Mouse (Mus musculus) MEL (cell line): ENCODE results near the gene Fos. TPM values are rescaled to one million over a fixed set of nuclear protein-coding genes. Genes with fewer than 3 reads are reported as not detected.

Experiments
- DNase-seq: peaks from one replicate; pipeline ENCODE4 v3.0.0; 2011; ENCODE audit warnings: low read depth, low spot score
- H3K27ac ChIP-seq: 2 replicates; pipeline ENCODE4 v1.5.1; 2012; ENCODE audit warnings: low read depth, mild to moderate bottlenecking, control low read depth, low read length, moderate library complexity; ENCODE audit not compliant: control insufficient read depth
- H3K27me3 ChIP-seq, 2 experiments: fragments of 150-350 bp in 1 of 2; sonication (generic) in 1 of 2; 2 replicates each; pipeline ENCODE4 v1.6.1; 2012; ENCODE audit warnings: low read length in 2 of 2, mild to moderate bottlenecking in 2 of 2, improper control_type of control experiment in 1 of 2, moderate library complexity in 1 of 2; ENCODE audit not compliant: insufficient read depth in 2 of 2, control insufficient read depth in 1 of 2
- H3K36me3 ChIP-seq, 2 experiments: 2 replicates each; pipeline ENCODE4 v1.6.1; 2012 to 2014; ENCODE audit warnings: low read length in 2 of 2, improper control_type of control experiment in 1 of 2, inconsistent platforms in 1 of 2, mild to moderate bottlenecking in 1 of 2; ENCODE audit not compliant: insufficient read depth in 2 of 2, control insufficient read depth in 1 of 2
- H3K4me1 ChIP-seq, 2 experiments: fragments of 150-350 bp in 1 of 2; sonication (generic) in 1 of 2; 2 replicates each; pipeline ENCODE4 v1.6.1; 2012; ENCODE audit warnings: low read length in 2 of 2, improper control_type of control experiment in 1 of 2, mild to moderate bottlenecking in 1 of 2; ENCODE audit not compliant: insufficient read depth in 2 of 2, control insufficient read depth in 1 of 2
- H3K4me3 ChIP-seq, 2 experiments: fragments of 150-350 bp in 1 of 2; sonication (generic) in 1 of 2; 2 replicates each; pipeline ENCODE4 v1.5.1; 2012; ENCODE audit warnings: low read depth in 2 of 2, low read length in 2 of 2, mild to moderate bottlenecking in 2 of 2, moderate library complexity in 2 of 2, control low read depth in 1 of 2, improper control_type of control experiment in 1 of 2; ENCODE audit not compliant: control insufficient read depth in 1 of 2, insufficient read depth in 1 of 2
- H3K79me2 ChIP-seq: 2 replicates; pipeline ENCODE4 v1.6.1; 2012; ENCODE audit warnings: mild to moderate bottlenecking, low read length, moderate library complexity; ENCODE audit not compliant: control insufficient read depth, poor library complexity, insufficient read depth
- H3K9ac ChIP-seq: 2 replicates; pipeline ENCODE4 v1.6.1; 2012; ENCODE audit warnings: low read depth, mild to moderate bottlenecking, control low read depth, low read length, moderate library complexity; ENCODE audit not compliant: control insufficient read depth, poor library complexity, severe bottlenecking
- H3K9me3 ChIP-seq: fragments of 150-350 bp; sonication (generic); replicated peaks from 2 replicates; pipeline ENCODE4 v1.6.1; 2012; ENCODE audit warnings: mild to moderate bottlenecking, low read length, improper control_type of control experiment, moderate library complexity; ENCODE audit not compliant: insufficient read depth
- BHLHE40 ChIP-seq: IDR thresholded peaks from 2 replicates; pipeline ENCODE4 v1.6.1; 2012; ENCODE audit warnings: low read depth, mild to moderate bottlenecking, inconsistent platforms, low read length, improper control_type of control experiment, borderline replicate concordance
- CHD1 ChIP-seq: IDR thresholded peaks from 2 replicates; pipeline ENCODE4 v1.6.1; 2012; ENCODE audit warnings: low read depth, mild to moderate bottlenecking, inconsistent platforms, low read length, improper control_type of control experiment
- ELF1 ChIP-seq: IDR thresholded peaks from 2 replicates; pipeline ENCODE4 v1.6.1; 2014; ENCODE audit warnings: low read depth, mild to moderate bottlenecking, inconsistent platforms, low read length, improper control_type of control experiment, moderate library complexity
- ETS1 ChIP-seq: IDR thresholded peaks from 2 replicates; pipeline ENCODE4 v1.6.1; 2012; ENCODE audit warnings: low read depth, mild to moderate bottlenecking, inconsistent platforms, low read length, improper control_type of control experiment, moderate library complexity
- GABPA ChIP-seq: IDR thresholded peaks from 2 replicates; pipeline ENCODE4 v1.6.1; 2012; ENCODE audit warnings: low read depth, mild to moderate bottlenecking, inconsistent platforms, low read length, improper control_type of control experiment, moderate library complexity
- GATA1 ChIP-seq: IDR thresholded peaks from 2 replicates; pipeline ENCODE4 v1.6.1; 2011; ENCODE audit warnings: low read depth, low read length, improper control_type of control experiment
- HCFC1 ChIP-seq: IDR thresholded peaks from 2 replicates; pipeline ENCODE4 v1.6.1; 2012; ENCODE audit warnings: low read depth, mild to moderate bottlenecking, inconsistent platforms, low read length, improper control_type of control experiment, moderate library complexity
- JUND ChIP-seq: IDR thresholded peaks from 2 replicates; pipeline ENCODE4 v1.6.1; 2011; ENCODE audit warnings: low read depth, mild to moderate bottlenecking, improper control_type of control experiment, low read length
- KAT2A ChIP-seq: conservative IDR thresholded peaks from 2 replicates; pipeline ENCODE4 v1.6.1; 2012; ENCODE audit warnings: low read depth, low read length, improper control_type of control experiment, inconsistent platforms
- MAFK ChIP-seq: IDR thresholded peaks from 2 replicates; pipeline ENCODE4 v1.6.1; 2011; ENCODE audit warnings: low read depth, mild to moderate bottlenecking, low read length, improper control_type of control experiment, borderline replicate concordance
- MAX ChIP-seq: IDR thresholded peaks from 2 replicates; pipeline ENCODE4 v1.6.1; 2011; ENCODE audit warnings: low read length, improper control_type of control experiment
- MAZ ChIP-seq: IDR thresholded peaks from 2 replicates; pipeline ENCODE4 v1.6.1; 2012; ENCODE audit warnings: low read depth, mild to moderate bottlenecking, inconsistent platforms, low read length, improper control_type of control experiment
- MXI1 ChIP-seq: IDR thresholded peaks from 2 replicates; pipeline ENCODE4 v1.6.1; 2011; ENCODE audit warnings: mild to moderate bottlenecking, low read depth, low read length, improper control_type of control experiment
- MYB ChIP-seq: IDR thresholded peaks from 2 replicates; pipeline ENCODE4 v1.6.1; 2011; ENCODE audit warnings: mild to moderate bottlenecking, low read depth, low read length, improper control_type of control experiment
- MYC ChIP-seq: IDR thresholded peaks from 2 replicates; pipeline ENCODE4 v1.6.1; 2011; ENCODE audit warnings: low read depth, mild to moderate bottlenecking, low read length, improper control_type of control experiment, moderate library complexity
- POLR2A ChIP-seq, 2 experiments: IDR thresholded peaks; 2 replicates each; pipeline ENCODE4 v1.6.1; 2011 to 2012; ENCODE audit warnings: low read length in 2 of 2, mild to moderate bottlenecking in 2 of 2, control low read depth in 1 of 2, improper control_type of control experiment in 1 of 2, low read depth in 1 of 2, moderate library complexity in 1 of 2; ENCODE audit not compliant: control insufficient read depth in 1 of 2, insufficient read depth in 1 of 2, poor library complexity in 1 of 2
- RAD21 ChIP-seq: IDR thresholded peaks from 2 replicates; pipeline ENCODE4 v1.6.1; 2011; ENCODE audit warnings: mild to moderate bottlenecking, low read depth, low read length, improper control_type of control experiment
- RCOR1 ChIP-seq: IDR thresholded peaks from 2 replicates; pipeline ENCODE4 v1.6.1; 2012; ENCODE audit warnings: low read depth, mild to moderate bottlenecking, inconsistent platforms, low read length, improper control_type of control experiment
- SIN3A ChIP-seq: IDR thresholded peaks from 2 replicates; pipeline ENCODE4 v1.6.1; 2012; ENCODE audit warnings: low read length, improper control_type of control experiment, inconsistent platforms
- TAL1 ChIP-seq: IDR thresholded peaks from 2 replicates; pipeline ENCODE4 v1.6.1; 2012; ENCODE audit warnings: mild to moderate bottlenecking, inconsistent platforms, low read length, moderate library complexity, mixed read lengths
- TCF12 ChIP-seq: IDR thresholded peaks from 2 replicates; pipeline ENCODE4 v1.6.1; 2014; ENCODE audit warnings: low read depth, mild to moderate bottlenecking, inconsistent platforms, low read length, improper control_type of control experiment, moderate library complexity
- UBTF ChIP-seq: IDR thresholded peaks from 2 replicates; pipeline ENCODE4 v1.6.1; 2012; ENCODE audit warnings: low read depth, mild to moderate bottlenecking, inconsistent platforms, low read length, improper control_type of control experiment, moderate library complexity, borderline replicate concordance; ENCODE audit not compliant: insufficient read depth
- USF1 ChIP-seq: IDR thresholded peaks from 2 replicates; pipeline ENCODE4 v1.6.1; 2014; ENCODE audit warnings: low read depth, mild to moderate bottlenecking, inconsistent platforms, low read length, improper control_type of control experiment, moderate library complexity
- USF2 ChIP-seq, 2 experiments: IDR thresholded peaks; 2 replicates each; pipeline ENCODE4 v1.6.1; 2011 to 2012; ENCODE audit warnings: improper control_type of control experiment in 2 of 2, low read length in 2 of 2, borderline replicate concordance in 1 of 2, inconsistent platforms in 1 of 2, low read depth in 1 of 2, mild to moderate bottlenecking in 1 of 2; ENCODE audit not compliant: insufficient read depth in 1 of 2
- ZC3H11A ChIP-seq: IDR thresholded peaks from 2 replicates; pipeline ENCODE4 v1.6.1; 2012; ENCODE audit warnings: low read depth, mild to moderate bottlenecking, inconsistent platforms, low read length, improper control_type of control experiment
- ZNF384 ChIP-seq: IDR thresholded peaks from 2 replicates; pipeline ENCODE4 v1.6.1; 2012; ENCODE audit warnings: low read depth, mild to moderate bottlenecking, inconsistent platforms, low read length, improper control_type of control experiment
- polyA plus RNA-seq, 2 experiments: library from polyadenylated mRNA; stranded (reverse) in 1 of 2; unstranded in 1 of 2; fragments of >175 nt in 1 of 2; fragments of >200 nt in 1 of 2; gene quantifications; 2 replicates each; pipeline versions ENCODE4 v1.2.1 to v1.2.4; 2012; ENCODE audit warnings: low replicate concordance in 2 of 2, low read depth in 1 of 2; ENCODE audit not compliant: insufficient read length in 2 of 2, insufficient read depth in 1 of 2, missing spikeins in 1 of 2
- total RNA-seq: library from RNA; depleted of rRNA; stranded (reverse); fragments of 300-350 nt; gene quantifications from 2 replicates; pipeline ENCODE4 v1.2.3, GENCODE M21; 2012

Gene Fos
- total and polyA plus RNA-seq, 3 experiments: 0.81 to 1.4 TPM; not detected in 1

DNA sequence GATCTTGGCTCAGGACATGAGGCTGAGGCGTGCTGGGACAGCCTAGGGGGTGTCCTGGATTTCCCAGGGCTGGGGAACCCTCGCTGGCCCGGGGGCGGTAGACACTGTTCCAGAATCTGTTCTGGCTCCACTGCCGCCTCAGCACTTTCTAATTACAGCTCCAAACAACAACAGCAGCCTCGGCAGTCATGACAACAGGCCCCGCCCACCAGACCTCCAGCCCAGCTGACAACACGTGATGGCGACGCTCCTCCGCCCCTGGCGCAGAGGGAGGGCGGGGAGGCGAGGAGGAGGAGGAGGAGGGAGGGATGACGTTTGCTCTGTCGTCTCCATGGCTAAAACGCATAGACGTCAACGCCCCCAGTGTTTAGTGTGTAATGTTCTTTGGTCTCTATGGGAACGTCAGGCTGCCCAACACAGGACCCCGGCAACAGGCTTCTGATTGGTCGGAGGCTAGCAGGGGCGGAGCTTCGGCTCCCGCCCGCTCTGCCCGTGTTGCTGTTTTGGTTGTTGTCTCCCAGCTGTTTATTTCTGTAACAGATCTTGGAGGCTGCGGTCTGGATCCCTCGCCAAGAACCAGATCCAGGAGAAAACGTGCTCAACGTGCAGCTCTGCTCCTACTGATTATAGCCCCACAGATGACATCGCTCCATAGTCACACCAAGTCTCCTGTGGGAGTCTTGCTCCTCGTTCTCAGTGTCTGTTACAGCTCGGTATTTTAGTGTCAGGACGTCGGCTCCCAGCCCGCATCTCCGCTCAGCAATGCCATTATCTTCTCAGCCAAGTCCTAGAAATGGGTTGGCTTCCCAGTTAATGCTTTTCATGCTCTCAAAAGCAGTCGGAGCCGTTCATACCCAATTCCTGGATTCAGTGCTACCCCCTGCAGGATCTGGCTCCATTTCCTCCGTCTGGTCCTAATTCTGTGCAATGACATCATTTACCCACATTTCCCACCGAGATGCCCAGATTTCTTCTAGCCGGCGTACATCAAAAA, 18.3 kb upstream of the Fos start:
- Histone ChIP-seq H3K9ac (peak overlapping the region; percentile 20; the same call in 1 of the 2 replicates), H3K79me2 (no peaks in the 10 kb centered on the region), H3K4me1 (peaks cover 0 to 8% of the 10 kb centered on the region in 2 experiments; a peak in 1 of 4 replicates), H3K27me3 (peaks cover 0 to 1% of the 10 kb centered on the region in 2 experiments; a peak in 3 of 4 replicates)
- peak; percentile 81 for TF ChIP-seq MXI1
- TF ChIP-seq GABPA: no peak
- peak in 1 of 2 experiments; percentile 60; a peak in 2 of 4 replicates for TF ChIP-seq USF2 (IDR thresholded peaks at IDR 0.05; ENCODE audit: borderline replicate concordance in 1 of 2, insufficient read depth in 1 of 2, low read depth in 1 of 2, low read length in 2 of 2)
- peak; percentile 75 for TF ChIP-seq MAFK
- TF ChIP-seq TCF12: no peak
- TF ChIP-seq SIN3A: peak; percentile 93
- no peak for TF ChIP-seq TAL1
- peak; percentile 80; the same call in 1 of the 2 replicates for TF ChIP-seq BHLHE40
- peak; percentile 85 for TF ChIP-seq MAX
- TF ChIP-seq HCFC1: peak; percentile 54
- no peak for TF ChIP-seq MYC
- peak; percentile 95 for TF ChIP-seq USF1
- TF ChIP-seq ZC3H11A: no peak
- peak; percentile 89 for TF ChIP-seq ETS1
- TF ChIP-seq CHD1: no peak
- no peak for TF ChIP-seq GATA1
- TF ChIP-seq MAZ: peak; percentile 84; the same call in 1 of the 2 replicates
- TF ChIP-seq, all 39 proteins: peak for 10
- Histone ChIP-seq H3K9me3 (no peaks in the 10 kb centered on the region), H3K27ac (no peak overlapping the region), H3K36me3 (peaks cover 0 to 8% of the 10 kb centered on the region in 2 experiments; a peak in 2 of 4 replicates), H3K4me3 (peak overlapping the region; percentile 19 to 54)
- peak; percentile 98 for DNase-seq

DNA sequence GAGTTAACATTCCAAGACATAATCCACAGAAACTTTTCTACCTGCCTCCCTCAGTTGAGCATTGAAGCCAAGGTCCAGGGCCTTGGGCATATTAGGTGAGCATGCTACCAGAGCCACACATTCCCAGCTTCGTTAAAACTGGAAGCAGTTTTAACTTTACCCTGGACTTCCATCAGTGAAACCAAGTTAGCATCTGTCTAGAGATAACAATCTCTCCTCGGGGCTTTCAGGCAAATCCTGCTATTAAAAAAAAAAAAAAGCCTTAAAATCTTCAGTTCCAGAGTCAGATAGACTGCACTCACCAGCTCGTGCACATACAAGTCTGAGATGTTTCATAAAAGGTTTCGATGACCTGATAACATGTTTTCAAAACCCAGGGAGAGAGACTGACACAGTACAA, 17.4 kb upstream of the Fos start:
- Histone ChIP-seq H3K79me2 (no peaks in the 10 kb centered on the region), H3K9ac (no peak overlapping the region), H3K4me1 (peaks cover 0 to 8% of the 10 kb centered on the region in 2 experiments; a peak in 1 of 4 replicates), H3K27ac (no peak overlapping the region), H3K4me3 (no peak overlapping the region), H3K27me3 (no peaks in the 10 kb centered on the region; a peak in 2 of 4 replicates), H3K36me3 (peaks cover 0 to 8% of the 10 kb centered on the region in 2 experiments; a peak in 2 of 4 replicates), H3K9me3 (no peaks in the 10 kb centered on the region)
- no peak for TF ChIP-seq ZC3H11A
- no peak for TF ChIP-seq TAL1
- no peak for TF ChIP-seq RCOR1
- no peak for TF ChIP-seq MXI1
- no peak for TF ChIP-seq MYB
- TF ChIP-seq MAZ: no peak
- TF ChIP-seq MYC: no peak
- TF ChIP-seq ETS1: no peak
- TF ChIP-seq JUND: no peak
- no peak for TF ChIP-seq UBTF
- TF ChIP-seq MAFK: no peak
- no peak for TF ChIP-seq KAT2A
- TF ChIP-seq ELF1: no peak
- no peak for TF ChIP-seq POLR2A (IDR thresholded peaks at IDR 0.05; ENCODE audit: control insufficient read depth in 1 of 2, insufficient read depth in 1 of 2, low read depth in 1 of 2, low read length in 2 of 2, poor library complexity in 1 of 2)
- TF ChIP-seq GATA1: peak; percentile 29; the same call in 1 of the 2 replicates
- TF ChIP-seq RAD21: no peak
- TF ChIP-seq ZNF384: 0 out of 2 replicates have a peak, but pooled peaks have one; percentile 6
- no peak for DNase-seq
